Mouse (Mus musculus) embryonic facial prominence, embryonic 10.5 days (tissue): ENCODE measurements at regions not wholly inside any gene's neighbourhood (a gene's known extent, or its start where the extent isn't known, plus 50 kb on each side); places are given as distances from the start of the nearest gene placed in this dataset.

Experiments used
- DNase-seq: peaks from one replicate; pipeline ENCODE4 v3.0.0-alpha.2; 2017; ENCODE audit warnings: low spot score
- H3K27ac ChIP-seq: fragments of 300-500 bp; sonication (generic); replicated peaks from 2 replicates; pipeline ENCODE4 v1.5.1; 2016; ENCODE audit warnings: mild to moderate bottlenecking
- H3K27me3 ChIP-seq: fragments of 300-500 bp; sonication (generic); replicated peaks from 2 replicates; pipeline ENCODE4 v1.6.1; 2016; ENCODE audit warnings: low read depth, mild to moderate bottlenecking; ENCODE audit not compliant: poor library complexity, severe bottlenecking
- H3K36me3 ChIP-seq: fragments of 300-500 bp; sonication (generic); replicated peaks from 2 replicates; pipeline ENCODE4 v1.6.1; 2016; ENCODE audit warnings: mild to moderate bottlenecking, moderate library complexity
- H3K4me1 ChIP-seq: fragments of 300-500 bp; sonication (generic); 2 replicates; pipeline ENCODE4 v1.6.1; 2016
- H3K4me3 ChIP-seq: fragments of 300-500 bp; sonication (generic); 2 replicates; pipeline ENCODE4 v1.5.1; 2016; ENCODE audit warnings: mild to moderate bottlenecking, moderate library complexity
- H3K9me3 ChIP-seq: fragments of 300-500 bp; sonication (generic); 2 replicates; pipeline ENCODE4 v1.6.1; 2016; ENCODE audit warnings: mild to moderate bottlenecking
- WGBS: fragments of 180-500 bp; shearing (Covaris S2); methylation state at CpG from one replicate; pipeline ENCODE4 v1.1.7; 2016; 5-methylcytosine and 5-hydroxymethylcytosine counted together

DNA sequence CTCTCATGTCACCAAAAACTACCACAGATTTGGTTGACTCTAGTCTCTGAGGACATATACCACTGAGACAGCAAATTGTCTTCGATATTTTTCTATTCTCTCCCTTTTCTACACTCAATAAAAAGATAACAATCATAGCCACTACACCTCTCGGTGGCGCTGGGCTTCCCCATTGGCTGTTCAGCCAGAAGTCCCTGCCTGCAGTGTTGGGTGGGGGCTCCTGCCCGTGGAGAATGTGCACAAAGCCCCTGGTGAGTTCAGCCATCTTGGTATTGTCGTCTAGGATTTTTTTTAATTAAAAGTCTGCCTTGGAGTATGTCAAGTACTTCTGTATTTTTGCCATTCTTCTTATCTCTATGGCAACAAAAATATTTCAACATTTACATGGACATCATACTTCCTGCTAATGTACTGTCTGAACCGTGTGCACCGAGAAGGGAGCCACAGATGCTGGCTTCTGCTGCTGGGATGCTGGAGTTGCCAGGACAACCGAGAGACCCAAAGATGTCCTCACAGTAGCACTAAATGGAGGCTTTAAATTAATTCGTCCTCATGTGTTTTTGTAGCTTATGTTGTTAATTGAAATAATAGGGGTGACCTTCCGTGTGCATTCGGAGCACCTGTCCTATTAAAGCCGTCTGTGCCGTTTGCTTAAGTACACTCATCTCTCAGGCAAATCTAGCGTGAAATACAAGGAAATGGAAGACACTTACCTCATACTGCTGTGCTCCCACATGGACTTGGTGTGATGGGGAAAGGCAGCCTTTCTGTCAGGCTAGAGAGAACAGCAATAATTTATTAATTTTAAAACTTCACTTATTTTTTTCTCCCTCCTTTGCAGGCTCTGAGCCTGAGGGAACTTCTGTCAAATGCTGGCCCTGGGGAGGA lies 199.7 kb upstream of the A230072I06Rik start:
- 83% methylated on average over 14 of the region's 14 CpGs for WGBS
- no peaks in the 10 kb centered on the region; the same call in 1 of the 2 replicates for H3K27me3 ChIP-seq
- H3K36me3 ChIP-seq = no peaks in the 10 kb centered on the region
- no peaks in the 10 kb centered on the region for H3K9me3 ChIP-seq
- no peak for DNase-seq
- no peak overlapping the region for H3K4me3 ChIP-seq
- H3K4me1 ChIP-seq = no peaks in the 10 kb centered on the region; the same call in 1 of the 2 replicates
- H3K27ac ChIP-seq = no peak overlapping the region

DNA sequence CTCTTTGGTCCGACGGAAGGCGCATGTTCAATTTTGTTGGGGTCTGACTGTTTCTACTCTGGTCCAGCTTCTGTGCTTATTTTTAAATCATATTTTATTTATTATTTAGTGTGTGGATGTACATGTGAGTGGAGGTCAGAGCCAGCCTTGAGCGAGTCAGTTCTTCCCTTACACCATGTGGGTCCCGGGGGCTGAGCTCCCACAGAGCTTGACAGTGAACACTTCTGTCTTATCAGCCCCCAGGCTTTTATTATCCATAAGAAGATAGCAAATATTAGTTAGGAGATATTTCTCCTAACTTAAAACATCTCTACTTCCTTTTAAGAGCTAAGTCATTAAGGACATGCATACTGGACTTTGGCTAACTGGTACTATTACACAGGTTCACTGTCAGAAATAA lies 197.1 kb upstream of the A230072I06Rik start:
- H3K36me3 ChIP-seq = no peaks in the 10 kb centered on the region
- peaks cover 3% of the 10 kb centered on the region; the same call in 1 of the 2 replicates for H3K27me3 ChIP-seq
- H3K4me1 ChIP-seq = no peaks in the 10 kb centered on the region; the same call in 1 of the 2 replicates
- no peak for DNase-seq
- H3K9me3 ChIP-seq = no peaks in the 10 kb centered on the region
- no peak overlapping the region for H3K27ac ChIP-seq
- 94% methylated on average over 5 of the region's 5 CpGs for WGBS
- H3K4me3 ChIP-seq = no peak overlapping the region

- Histone ChIP-seq H3K4me1 (no peaks in the 10 kb centered on the region), H3K36me3 (no peaks in the 10 kb centered on the region), H3K27ac (no peak overlapping the region), H3K27me3 (0 out of 2 replicates have a peak, but pooled peaks cover 7% of the 10 kb centered on the region), H3K4me3 (no peak overlapping the region), H3K9me3 (no peaks in the 10 kb centered on the region)
- WGBS = 76% methylated on average over 10 of the region's 10 CpGs
- no peak for DNase-seq
Observed at GRCm38 (mm10) chr8:12087192-12087800, 191.3 kb upstream of the A230072I06Rik start.

DNA sequence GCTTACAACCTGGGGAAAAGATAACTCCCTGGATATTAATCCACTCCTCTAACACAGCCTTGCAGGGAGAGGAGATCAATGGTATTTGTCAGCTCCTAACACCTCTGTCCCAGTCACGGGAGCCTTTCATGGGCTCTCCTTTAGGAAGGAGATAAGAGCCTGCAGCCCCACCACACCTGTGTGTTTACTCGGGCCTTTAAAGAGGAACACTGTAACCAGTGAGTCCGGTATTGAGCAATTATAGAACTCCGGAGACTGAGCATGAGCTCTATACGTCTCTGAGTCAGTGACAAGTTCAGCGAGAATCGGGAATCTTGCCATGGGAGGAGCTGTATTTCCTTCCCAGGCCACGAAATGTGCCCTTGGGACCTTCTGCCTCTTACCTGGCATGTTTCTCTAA lies 178.5 kb upstream of the A230072I06Rik start:
- WGBS = 86% methylated on average over 8 of the region's 8 CpGs
- Histone ChIP-seq H3K4me3 (no peak overlapping the region), H3K27me3 (peaks cover 44% of the 10 kb centered on the region), H3K36me3 (no peaks in the 10 kb centered on the region), H3K4me1 (peaks cover 23% of the 10 kb centered on the region), H3K27ac (no peak overlapping the region), H3K9me3 (no peaks in the 10 kb centered on the region)
- no peak for DNase-seq

GRCm38 (mm10) chr8:12103296-12103695 lies 175.3 kb upstream of the A230072I06Rik start:
- H3K4me1 ChIP-seq = peaks cover 34% of the 10 kb centered on the region
- H3K9me3 ChIP-seq = no peaks in the 10 kb centered on the region
- no peak for DNase-seq
- H3K27me3 ChIP-seq = peaks cover 61% of the 10 kb centered on the region
- H3K4me3 ChIP-seq = no peak overlapping the region
- no peaks in the 10 kb centered on the region for H3K36me3 ChIP-seq
- H3K27ac ChIP-seq = no peak overlapping the region
- WGBS = 42% methylated on average over 4 of the region's 4 CpGs

- Histone ChIP-seq H3K36me3 (no peaks in the 10 kb centered on the region), H3K4me1 (peaks cover 45% of the 10 kb centered on the region), H3K9me3 (no peaks in the 10 kb centered on the region), H3K4me3 (no peak overlapping the region), H3K27me3 (peaks cover 76% of the 10 kb centered on the region), H3K27ac (peak overlapping the region; percentile 66)
- DNase-seq = peak; percentile 58
- WGBS = 16% methylated on average over 15 of the region's 15 CpGs
Observed at GRCm38 (mm10) chr8:12105106-12105901, 173.3 kb upstream of the A230072I06Rik start.

DNA sequence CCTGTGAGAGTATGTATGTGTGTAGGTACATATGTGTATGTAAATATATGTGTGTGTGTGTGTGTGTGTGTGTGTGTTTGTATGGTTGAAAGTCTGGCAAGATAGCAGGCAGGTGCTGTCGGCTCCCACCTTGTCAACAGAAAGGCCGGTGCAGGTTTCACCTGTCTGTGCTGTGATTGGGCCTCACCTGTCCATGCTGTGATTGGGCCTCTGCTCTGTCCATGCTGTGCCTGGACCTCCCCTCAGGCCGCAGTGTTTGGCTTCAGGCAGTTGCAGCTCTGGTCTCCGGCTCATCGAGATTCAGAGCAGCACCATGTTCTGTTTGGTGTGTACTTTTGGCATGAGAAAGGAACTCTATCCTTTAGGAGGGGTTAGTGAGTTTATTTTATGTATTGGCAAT lies 170.0 kb upstream of the A230072I06Rik start:
- no peak overlapping the region for H3K27ac ChIP-seq
- no peaks in the 10 kb centered on the region for H3K36me3 ChIP-seq
- WGBS = 64% methylated on average over 5 of the region's 5 CpGs
- peaks cover 73% of the 10 kb centered on the region for H3K27me3 ChIP-seq
- H3K9me3 ChIP-seq = no peaks in the 10 kb centered on the region
- DNase-seq = no peak
- H3K4me1 ChIP-seq = peaks cover 60% of the 10 kb centered on the region
- H3K4me3 ChIP-seq = no peak overlapping the region

- no peak for DNase-seq
- Histone ChIP-seq H3K9me3 (no peaks in the 10 kb centered on the region), H3K4me1 (peaks cover 36% of the 10 kb centered on the region), H3K4me3 (no peak overlapping the region), H3K36me3 (no peaks in the 10 kb centered on the region), H3K27ac (no peak overlapping the region), H3K27me3 (peaks cover 65% of the 10 kb centered on the region)
- 80% methylated on average over 10 of the region's 10 CpGs for WGBS
Observed at GRCm38 (mm10) chr8:12111626-12112025, 167.0 kb upstream of the A230072I06Rik start.

DNA sequence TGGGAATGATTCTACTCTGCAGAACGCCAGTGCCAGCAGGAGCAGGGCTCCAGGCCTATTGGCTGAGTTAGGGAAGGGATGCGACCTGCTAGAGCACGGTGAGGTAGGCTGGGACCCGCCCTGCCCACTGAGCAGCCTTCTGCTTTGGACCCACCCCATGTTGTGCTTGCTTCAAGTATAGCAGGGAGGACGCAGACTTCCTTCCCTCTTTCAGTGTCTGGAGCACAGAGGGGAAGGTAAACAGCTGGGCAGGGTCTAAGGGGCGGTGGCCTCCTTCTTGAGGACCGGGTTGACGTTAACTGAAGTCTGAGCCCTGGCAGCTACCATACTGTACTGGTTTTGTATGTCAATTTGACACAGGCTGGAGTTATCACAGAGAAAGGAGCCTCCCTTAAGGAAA lies 165.6 kb upstream of the A230072I06Rik start:
- no peak for DNase-seq
- Histone ChIP-seq H3K9me3 (no peaks in the 10 kb centered on the region), H3K4me3 (no peak overlapping the region), H3K36me3 (no peaks in the 10 kb centered on the region), H3K27ac (peak overlapping the region; percentile 40; the same call in 1 of the 2 replicates), H3K4me1 (peaks cover 36% of the 10 kb centered on the region), H3K27me3 (peaks cover 51% of the 10 kb centered on the region)
- 20% methylated on average over 8 of the region's 8 CpGs for WGBS

- Histone ChIP-seq H3K36me3 (no peaks in the 10 kb centered on the region), H3K27me3 (peaks cover 31% of the 10 kb centered on the region), H3K9me3 (peaks cover 6% of the 10 kb centered on the region; the same call in 1 of the 2 replicates), H3K4me1 (peaks cover 21% of the 10 kb centered on the region), H3K27ac (0 out of 2 replicates have a peak overlapping the region, but pooled peaks have one; percentile 20), H3K4me3 (no peak overlapping the region)
- DNase-seq = no peak
- 50% methylated on average over 11 of the region's 11 CpGs for WGBS
Observed at GRCm38 (mm10) chr8:12126374-12127001, 152.1 kb upstream of the A230072I06Rik start.

- H3K4me3 ChIP-seq = no peak overlapping the region
- H3K36me3 ChIP-seq = no peaks in the 10 kb centered on the region
- peaks cover 21% of the 10 kb centered on the region for H3K4me1 ChIP-seq
- H3K9me3 ChIP-seq = peaks cover 6% of the 10 kb centered on the region; the same call in 1 of the 2 replicates
- peak overlapping the region; percentile 54; the same call in 1 of the 2 replicates for H3K27ac ChIP-seq
- 13% methylated on average over 14 of the region's 14 CpGs for WGBS
- no peak for DNase-seq
- H3K27me3 ChIP-seq = peaks cover 39% of the 10 kb centered on the region
Observed at GRCm38 (mm10) chr8:12127106-12127800, 151.4 kb upstream of the A230072I06Rik start.
